Mouse (Mus musculus) heart, embryonic 16.5 days (tissue): Measurements from ENCODE around the gene Frmd8. TPM values are rescaled to one million over a fixed set of nuclear protein-coding genes. Genes with fewer than 3 reads are reported as not detected.

Source experiments
- ATAC-seq: fragments of 200-750 bp; cut with Nextera tagmentation; replicated peaks from 2 replicates; pipeline ENCODE4 v1.8.0; 2017; ENCODE audit warnings: moderate number of reproducible peaks; ENCODE audit not compliant: insufficient read depth, low FRiP score; ENCODE audit errors: extremely low read depth
- H3K27ac ChIP-seq: fragments of 300-500 bp; sonication (generic); 2 replicates; pipeline ENCODE4 v1.5.1; 2014; ENCODE audit warnings: mild to moderate bottlenecking, low read length, control low read depth, moderate library complexity
- H3K27me3 ChIP-seq: fragments of 300-500 bp; sonication (generic); 2 replicates; pipeline ENCODE4 v1.6.1; 2014; ENCODE audit warnings: low read length, mixed read lengths; ENCODE audit not compliant: control insufficient read depth, insufficient read depth
- H3K36me3 ChIP-seq: fragments of 300-500 bp; sonication (generic); 2 replicates; pipeline ENCODE4 v1.6.1; 2014; ENCODE audit not compliant: control insufficient read depth, insufficient read depth
- H3K4me1 ChIP-seq: fragments of 300-500 bp; sonication (generic); 2 replicates; pipeline ENCODE4 v1.6.1; 2014; ENCODE audit warnings: low read length, mixed read lengths; ENCODE audit not compliant: control insufficient read depth, insufficient read depth
- H3K4me2 ChIP-seq: fragments of 300-500 bp; sonication (generic); 2 replicates; pipeline ENCODE4 v1.6.1; 2014; ENCODE audit warnings: low read depth, mild to moderate bottlenecking, control low read depth, low read length
- H3K4me3 ChIP-seq: fragments of 300-500 bp; sonication (generic); 2 replicates; pipeline ENCODE4 v1.5.1; 2014; ENCODE audit warnings: mild to moderate bottlenecking, control low read depth, low read length
- H3K9ac ChIP-seq: fragments of 300-500 bp; sonication (generic); 2 replicates; pipeline ENCODE4 v1.6.1; 2014; ENCODE audit warnings: low read length, control low read depth
- H3K9me3 ChIP-seq: fragments of 300-500 bp; sonication (generic); replicated peaks from 2 replicates; pipeline ENCODE4 v1.6.1; 2016; ENCODE audit warnings: low read length; ENCODE audit not compliant: control insufficient read depth
- WGBS: fragments of 180-500 bp; shearing (Covaris S2); extraction: QIAGEN DNeasy Blood & Tissue Kit; methylation state at CpG from one replicate; pipeline ENCODE4 v1.1.7; 2014; 5-methylcytosine and 5-hydroxymethylcytosine counted together
- polyA plus RNA-seq: library from polyadenylated mRNA; unstranded; fragments of >200 nt; fragmentation: Nextera tagmentation; extraction: Ambion mirVana; gene quantifications from 2 replicates; pipeline ENCODE4 v1.2.1, GENCODE M21; 2015

The Frmd8 gene
- polyA plus RNA-seq, 1 experiment from 2014 or later, result 33.6 TPM

GRCm38 (mm10) chr19:5832326-5832725, 42.7 kb downstream of the Frmd8 start:
- WGBS, result 44% methylated on average over 6 of the region's 6 CpGs
- no peak for ATAC-seq
- H3K4me2 ChIP-seq, result no peak overlapping the region

GRCm38 (mm10) chr19:5831958-5832320, 43.1 kb downstream of the Frmd8 start:
- WGBS, result 74% methylated on average over 4 of the region's 4 CpGs
- H3K4me1 ChIP-seq, result peaks cover 10% of the 10 kb centered on the region
- no peaks in the 10 kb centered on the region for H3K27me3 ChIP-seq
- ATAC-seq, result no peak
- no peak overlapping the region; the same call in 1 of the 2 replicates for H3K27ac ChIP-seq
- H3K4me2 ChIP-seq, result no peak overlapping the region
- H3K9ac ChIP-seq, result no peak overlapping the region
- H3K36me3 ChIP-seq, result no peaks in the 10 kb centered on the region
- H3K4me3 ChIP-seq, result no peak overlapping the region
- H3K9me3 ChIP-seq, result no peaks in the 10 kb centered on the region

More at GRCm38 (mm10) chr19:5832326-5832725, 42.7 kb downstream of the Frmd8 start:
- peak overlapping the region; percentile 46 for H3K27ac ChIP-seq
- H3K9me3 ChIP-seq, result no peaks in the 10 kb centered on the region
- H3K9ac ChIP-seq, result no peak overlapping the region
- H3K27me3 ChIP-seq, result no peaks in the 10 kb centered on the region
- no peak overlapping the region for H3K4me3 ChIP-seq
- H3K4me1 ChIP-seq, result peaks cover 10% of the 10 kb centered on the region
- H3K36me3 ChIP-seq, result no peaks in the 10 kb centered on the region

GRCm38 (mm10) chr19:5831224-5831957, 43.7 kb downstream of the Frmd8 start:
- H3K4me2 ChIP-seq, result no peak overlapping the region
- no peaks in the 10 kb centered on the region for H3K36me3 ChIP-seq
- no peaks in the 10 kb centered on the region for H3K9me3 ChIP-seq
- 79% methylated on average over 11 of the region's 11 CpGs for WGBS
- no peak overlapping the region for H3K27ac ChIP-seq
- H3K4me3 ChIP-seq, result no peak overlapping the region
- no peak overlapping the region for H3K9ac ChIP-seq
- no peaks in the 10 kb centered on the region for H3K27me3 ChIP-seq
- ATAC-seq, result no peak
- peaks cover 13% of the 10 kb centered on the region for H3K4me1 ChIP-seq

DNA sequence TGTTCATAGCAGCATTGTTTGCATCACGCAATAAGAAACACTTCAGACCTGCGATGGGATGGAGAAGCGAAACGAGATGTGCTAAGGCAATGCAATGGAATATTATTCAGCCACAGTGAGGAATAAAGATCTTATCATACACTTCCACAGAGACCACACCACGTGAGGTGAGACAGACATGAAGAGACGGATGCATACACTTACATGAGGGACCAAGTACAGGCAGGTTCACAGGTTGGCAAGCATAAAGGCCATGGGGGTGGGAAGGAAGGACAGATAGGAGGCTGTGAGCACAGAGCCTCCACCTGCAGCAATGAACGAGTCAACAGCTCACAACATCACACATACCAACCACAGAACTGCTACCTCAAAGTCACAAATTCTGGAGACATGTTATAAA, 44.3 kb downstream of the Frmd8 start:
- ATAC-seq, result no peak
- Histone ChIP-seq H3K9ac (no peak overlapping the region), H3K4me3 (no peak overlapping the region), H3K27me3 (no peaks in the 10 kb centered on the region), H3K9me3 (no peaks in the 10 kb centered on the region), H3K4me1 (peaks cover 16% of the 10 kb centered on the region), H3K36me3 (no peaks in the 10 kb centered on the region), H3K27ac (no peak overlapping the region), H3K4me2 (no peak overlapping the region)
- 84% methylated on average over 7 of the region's 7 CpGs for WGBS

DNA sequence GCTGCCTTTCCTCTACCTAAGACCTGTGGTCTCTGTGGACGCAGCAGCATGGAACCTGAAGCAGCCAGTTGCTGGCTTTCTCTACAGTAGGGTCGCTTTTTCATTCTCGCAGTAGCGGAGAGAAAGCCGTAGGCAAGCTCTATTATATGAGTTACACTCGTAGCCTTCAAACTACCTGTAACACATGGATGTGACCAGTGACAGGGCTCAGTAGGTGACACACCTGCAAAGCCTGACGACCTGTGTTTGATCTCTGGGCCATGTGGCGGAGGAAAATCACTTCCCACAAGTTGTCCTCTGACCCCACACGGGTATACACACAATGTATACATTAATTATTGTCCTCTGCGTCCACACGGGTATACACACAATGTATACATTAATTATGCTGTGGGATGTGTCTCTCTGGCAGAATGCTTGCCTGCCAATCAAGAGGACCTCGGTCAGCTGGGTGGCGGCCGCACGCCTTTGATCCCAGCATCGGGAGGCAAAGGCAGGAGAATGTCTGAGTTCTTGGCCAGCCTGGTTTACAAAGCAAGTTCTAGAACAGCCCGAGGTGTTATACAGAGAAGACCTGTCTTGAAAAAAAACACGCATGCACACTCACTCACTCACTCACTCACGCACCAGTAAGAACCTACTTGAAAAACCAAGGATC, 45.0 kb downstream of the Frmd8 start:
- H3K9ac ChIP-seq, result no peak overlapping the region

GRCm38 (mm10) chr19:5828905-5829304, 46.2 kb downstream of the Frmd8 start:
- ATAC-seq, result no peak
- Histone ChIP-seq H3K4me3 (no peak overlapping the region), H3K4me1 (peaks cover 29% of the 10 kb centered on the region), H3K36me3 (no peaks in the 10 kb centered on the region), H3K4me2 (no peak overlapping the region), H3K9me3 (no peaks in the 10 kb centered on the region), H3K27ac (no peak overlapping the region), H3K27me3 (no peaks in the 10 kb centered on the region), H3K9ac (no peak overlapping the region)
- WGBS, result 90% methylated on average over 7 of the region's 7 CpGs

More for the DNA sequence above, 45.0 kb downstream of the Frmd8 start:
- 84% methylated on average over 19 of the region's 19 CpGs for whole genome bisulfite sequencing
- H3K27me3 ChIP-seq, result no peaks in the 10 kb centered on the region
- no peak overlapping the region for H3K4me3 ChIP-seq
- no peak overlapping the region for H3K4me2 ChIP-seq
- peaks cover 17% of the 10 kb centered on the region for H3K4me1 ChIP-seq
- H3K36me3 ChIP-seq, result no peaks in the 10 kb centered on the region
- H3K27ac ChIP-seq, result no peak overlapping the region
- no peak for ATAC-seq
- H3K9me3 ChIP-seq, result no peaks in the 10 kb centered on the region

- H3K9me3 ChIP-seq, result no peaks in the 10 kb centered on the region
- no peak overlapping the region for H3K4me2 ChIP-seq
- WGBS, result 82% methylated on average over 3 of the region's 3 CpGs
- peaks cover 37% of the 10 kb centered on the region for H3K4me1 ChIP-seq
- no peak overlapping the region for H3K27ac ChIP-seq
- H3K9ac ChIP-seq, result no peak overlapping the region
- ATAC-seq, result no peak
- no peaks in the 10 kb centered on the region for H3K27me3 ChIP-seq
- H3K4me3 ChIP-seq, result no peak overlapping the region
- no peaks in the 10 kb centered on the region for H3K36me3 ChIP-seq
Measured at GRCm38 (mm10) chr19:5828155-5828554, 46.9 kb downstream of the Frmd8 start.

GRCm38 (mm10) chr19:5827456-5828154, 47.5 kb downstream of the Frmd8 start:
- H3K27ac ChIP-seq, result peak overlapping the region; percentile 91
- H3K9ac ChIP-seq, result peak overlapping the region; percentile 31; the same call in 1 of the 2 replicates
- H3K9me3 ChIP-seq, result no peaks in the 10 kb centered on the region
- H3K27me3 ChIP-seq, result no peaks in the 10 kb centered on the region
- 32% methylated on average over 9 of the region's 9 CpGs for WGBS
- no peaks in the 10 kb centered on the region for H3K36me3 ChIP-seq
- peak overlapping the region; percentile 31 for H3K4me2 ChIP-seq
- ATAC-seq, result peak; percentile 58
- H3K4me1 ChIP-seq, result peaks cover 39% of the 10 kb centered on the region
- no peak overlapping the region for H3K4me3 ChIP-seq

DNA sequence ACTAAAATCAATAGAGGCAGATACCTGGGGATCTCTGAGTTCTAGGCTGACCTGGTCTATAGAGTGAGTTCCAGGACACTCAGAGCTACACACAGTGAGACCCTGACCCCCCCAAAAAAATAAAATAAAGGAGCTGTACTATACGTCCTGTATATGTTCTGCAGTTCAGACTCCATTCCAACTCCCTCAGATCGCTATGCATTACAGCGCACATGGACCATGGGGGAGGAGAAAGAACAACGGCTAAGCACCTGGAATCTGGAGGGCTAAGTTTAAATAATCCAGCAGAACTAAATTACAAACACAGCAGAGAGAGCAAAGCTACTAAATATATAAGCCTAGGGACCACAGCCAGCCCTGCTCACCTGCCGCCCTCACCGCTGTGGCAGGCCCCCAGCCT, 48.0 kb downstream of the Frmd8 start:
- ATAC-seq, result no peak
- H3K9me3 ChIP-seq, result no peaks in the 10 kb centered on the region
- no peaks in the 10 kb centered on the region for H3K27me3 ChIP-seq
- H3K36me3 ChIP-seq, result no peaks in the 10 kb centered on the region
- no peak overlapping the region for H3K4me3 ChIP-seq
- H3K4me2 ChIP-seq, result peak overlapping the region; percentile 31
- H3K9ac ChIP-seq, result peak overlapping the region; percentile 31; the same call in 1 of the 2 replicates
- peak overlapping the region; percentile 91 for H3K27ac ChIP-seq
- WGBS, result 59% methylated on average over 6 of the region's 6 CpGs
- H3K4me1 ChIP-seq, result peaks cover 44% of the 10 kb centered on the region
